Mouse (Mus musculus): ENCODE measurements at regions not wholly inside any gene's neighbourhood (a gene's known extent, or its start where the extent isn't known, plus 50 kb on each side); places are given as distances from the start of the nearest gene placed in this dataset.

- TF ChIP-seq CTCF (IDR thresholded peaks at IDR 0.05; ENCODE audit: borderline replicate concordance, control insufficient read depth, extremely low read depth, insufficient read depth, low read length, poor library complexity) (no peak), POLR2A (IDR thresholded peaks at IDR 0.05; ENCODE audit: control insufficient read depth, extremely low read depth, insufficient read depth, low read length, poor library complexity) (no peak)
Observed at GRCm38 (mm10) chr7:83093923-83094355, 226.8 kb downstream of the Mex3b start.
